Mouse (Mus musculus) CH12.LX (cell line): Measurements from ENCODE around the gene Dusp15. TPM values are rescaled to one million over a fixed set of nuclear protein-coding genes. Genes with fewer than 3 reads are reported as not detected.

Experiments
- DNase-seq: peaks from one replicate; pipeline ENCODE4 v3.0.0-alpha.2; 2013; ENCODE audit errors: extremely low read depth
- H3K27ac ChIP-seq: 2 replicates; pipeline ENCODE4 v1.5.1; 2012; ENCODE audit warnings: low read depth, mild to moderate bottlenecking, control low read depth, moderate library complexity; ENCODE audit not compliant: insufficient read depth
- H3K27me3 ChIP-seq: replicated peaks from 2 replicates; pipeline ENCODE3; 2012; ENCODE audit warnings: inconsistent platforms
- H3K36me3 ChIP-seq, 2 experiments: replicated peaks in 1 of 2; 2 replicates each; pipeline versions ENCODE3 to v1.6.1; 2012; ENCODE audit warnings: inconsistent platforms in 1 of 2, low read length in 1 of 2, mild to moderate bottlenecking in 1 of 2, mixed read lengths in 1 of 2, moderate library complexity in 1 of 2; ENCODE audit not compliant: control insufficient read depth in 1 of 2, insufficient read depth in 1 of 2
- H3K4me1 ChIP-seq, 2 experiments: 2 replicates each; pipeline ENCODE4 v1.6.1; 2012; ENCODE audit warnings: inconsistent platforms in 1 of 2, moderate library complexity in 1 of 2; ENCODE audit not compliant: insufficient read depth in 2 of 2, control insufficient read depth in 1 of 2
- H3K4me2 ChIP-seq: 2 replicates; pipeline ENCODE4 v1.6.1; 2012; ENCODE audit warnings: low read depth, mild to moderate bottlenecking, control low read depth; ENCODE audit not compliant: poor library complexity, insufficient read depth, severe bottlenecking
- H3K4me3 ChIP-seq, 3 experiments: fragments of 150-350 bp in 1 of 3; sonication (generic) in 1 of 3; replicated peaks in 1 of 3; 2 replicates each; pipeline versions ENCODE3 to v1.5.1; 2011 to 2012; ENCODE audit warnings: low read depth in 2 of 3, low read length in 2 of 3, mild to moderate bottlenecking in 2 of 3, moderate library complexity in 2 of 3, control low read depth in 1 of 3, improper control_type of control experiment in 1 of 3, inconsistent platforms in 1 of 3, mixed read lengths in 1 of 3; ENCODE audit not compliant: poor library complexity in 1 of 3
- H3K79me2 ChIP-seq: replicated peaks from 2 replicates; pipeline ENCODE4 v1.6.1; 2012; ENCODE audit warnings: mild to moderate bottlenecking, moderate library complexity; ENCODE audit not compliant: control insufficient read depth, poor library complexity, insufficient read depth, severe bottlenecking; ENCODE audit errors: extremely low read depth
- H3K9ac ChIP-seq: 2 replicates; pipeline ENCODE4 v1.6.1; 2012; ENCODE audit warnings: low read depth, mild to moderate bottlenecking, control low read depth, moderate library complexity; ENCODE audit not compliant: insufficient read depth
- H3K9me3 ChIP-seq: replicated peaks from 2 replicates; pipeline ENCODE3; 2012; ENCODE audit warnings: low read length, inconsistent platforms, mixed read lengths
- BHLHE40 ChIP-seq: IDR thresholded peaks from 2 replicates; pipeline ENCODE4 v1.6.1; 2011; ENCODE audit warnings: mild to moderate bottlenecking, low read depth, low read length, improper control_type of control experiment
- CTCF ChIP-seq, 2 experiments: IDR thresholded peaks in 1 of 2; conservative IDR thresholded peaks in 1 of 2; 2 replicates each; pipeline ENCODE4 v1.5.1; 2011 to 2012; ENCODE audit warnings: low read depth in 2 of 2, low read length in 2 of 2, improper control_type of control experiment in 1 of 2, inconsistent platforms in 1 of 2, mild to moderate bottlenecking in 1 of 2, moderate library complexity in 1 of 2
- ELF1 ChIP-seq: IDR thresholded peaks from 2 replicates; pipeline ENCODE4 v1.6.1; 2014; ENCODE audit warnings: low read depth, mild to moderate bottlenecking, inconsistent platforms, low read length, improper control_type of control experiment
- EP300 ChIP-seq: IDR thresholded peaks from 2 replicates; pipeline ENCODE4 v1.6.1; 2011; ENCODE audit warnings: low read length, improper control_type of control experiment
- ETS1 ChIP-seq: conservative IDR thresholded peaks from 2 replicates; pipeline ENCODE4 v1.6.1; 2012; ENCODE audit warnings: low read depth, mild to moderate bottlenecking, inconsistent platforms, low read length, improper control_type of control experiment, moderate library complexity
- GABPA ChIP-seq: IDR thresholded peaks from 2 replicates; pipeline ENCODE4 v1.6.1; 2012; ENCODE audit warnings: low read depth, low read length, improper control_type of control experiment, inconsistent platforms; ENCODE audit not compliant: insufficient replicate concordance
- HCFC1 ChIP-seq: IDR thresholded peaks from 2 replicates; pipeline ENCODE4 v1.6.1; 2012; ENCODE audit warnings: low read depth, mild to moderate bottlenecking, inconsistent platforms, low read length, improper control_type of control experiment
- IRF4 ChIP-seq: IDR thresholded peaks from 2 replicates; pipeline ENCODE4 v1.6.1; 2014; ENCODE audit warnings: low read depth, mild to moderate bottlenecking, inconsistent platforms, low read length, improper control_type of control experiment
- JUND ChIP-seq: conservative IDR thresholded peaks from 2 replicates; pipeline ENCODE4 v1.6.1; 2011; ENCODE audit warnings: low read depth, low read length, improper control_type of control experiment
- KAT2A ChIP-seq: IDR thresholded peaks from 2 replicates; pipeline ENCODE4 v1.6.1; 2012; ENCODE audit warnings: low read length, improper control_type of control experiment, inconsistent platforms; ENCODE audit not compliant: insufficient replicate concordance
- MAFK ChIP-seq: IDR thresholded peaks from 2 replicates; pipeline ENCODE4 v1.6.1; 2011; ENCODE audit warnings: low read length, improper control_type of control experiment; ENCODE audit not compliant: insufficient replicate concordance
- MAZ ChIP-seq: IDR thresholded peaks from 2 replicates; pipeline ENCODE4 v1.6.1; 2012; ENCODE audit warnings: low read depth, mild to moderate bottlenecking, inconsistent platforms, low read length, improper control_type of control experiment, moderate library complexity
- MXI1 ChIP-seq: IDR thresholded peaks from 2 replicates; pipeline ENCODE4 v1.6.1; 2011; ENCODE audit warnings: mild to moderate bottlenecking, low read depth, low read length, improper control_type of control experiment
- MYC ChIP-seq: IDR thresholded peaks from 2 replicates; pipeline ENCODE4 v1.6.1; 2011; ENCODE audit warnings: low read depth, mild to moderate bottlenecking, improper control_type of control experiment, low read length
- NELFE ChIP-seq: IDR thresholded peaks from 2 replicates; pipeline ENCODE4 v1.6.1; 2011; ENCODE audit warnings: low read depth, low read length, improper control_type of control experiment
- PAX5 ChIP-seq: IDR thresholded peaks from 2 replicates; pipeline ENCODE4 v1.6.1; 2012; ENCODE audit warnings: low read length, inconsistent platforms, mixed read lengths
- POLR2AphosphoS2 ChIP-seq: IDR thresholded peaks from 2 replicates; pipeline ENCODE4 v1.6.1; 2011; ENCODE audit warnings: low read depth, low read length, improper control_type of control experiment
- SIN3A ChIP-seq: IDR thresholded peaks from 2 replicates; pipeline ENCODE4 v1.6.1; 2012; ENCODE audit warnings: low read length, improper control_type of control experiment, inconsistent platforms
- TBP ChIP-seq: conservative IDR thresholded peaks from 2 replicates; pipeline ENCODE4 v1.6.1; 2011; ENCODE audit warnings: low read depth, low read length, improper control_type of control experiment
- TCF12 ChIP-seq: IDR thresholded peaks from 2 replicates; pipeline ENCODE4 v1.6.1; 2014; ENCODE audit warnings: low read depth, mild to moderate bottlenecking, inconsistent platforms, low read length, improper control_type of control experiment
- UBTF ChIP-seq: IDR thresholded peaks from 2 replicates; pipeline ENCODE4 v1.6.1; 2012; ENCODE audit warnings: low read depth, mild to moderate bottlenecking, inconsistent platforms, low read length, improper control_type of control experiment, moderate library complexity
- USF1 ChIP-seq: IDR thresholded peaks from 2 replicates; pipeline ENCODE4 v1.6.1; 2014; ENCODE audit warnings: low read depth, mild to moderate bottlenecking, inconsistent platforms, low read length, improper control_type of control experiment
- ZKSCAN1 ChIP-seq: IDR thresholded peaks from 2 replicates; pipeline ENCODE4 v1.6.1; 2012; ENCODE audit warnings: low read depth, inconsistent platforms, low read length, improper control_type of control experiment, borderline replicate concordance
- ZMIZ1 ChIP-seq: IDR thresholded peaks from 2 replicates; pipeline ENCODE4 v1.6.1; 2012; ENCODE audit warnings: low read depth, mild to moderate bottlenecking, inconsistent platforms, low read length, improper control_type of control experiment
- ZNF384 ChIP-seq: IDR thresholded peaks from 2 replicates; pipeline ENCODE4 v1.6.1; 2012; ENCODE audit warnings: low read depth, low read length, improper control_type of control experiment, inconsistent platforms
- dilution Hi-C: fragments of 300-500 bp; cut with MboI; formaldehyde crosslinking; loops from 2 replicates; pipeline ENCODE4 v1.14.3; 2020; ENCODE audit warnings: low sequenced_read_pairs; ENCODE audit not compliant: extremely low pct_unique_long_range_greater_than_20kb, extremely low pct_ligation_motif_present
- in situ Hi-C: fragments of 300-500 bp; cut with MboI; formaldehyde crosslinking; loops from 3 replicates; pipeline ENCODE4 v1.14.3; 2019; ENCODE audit warnings: low sequenced_read_pairs, low pct_ligation_motif_present, low pct_unique_long_range_greater_than_20kb, mixed read lengths
- polyA plus RNA-seq: library from polyadenylated mRNA; unstranded; fragments of >175 nt; gene quantifications from 2 replicates; pipeline ENCODE4 v1.2.1, GENCODE M21; 2012; ENCODE audit warnings: low read depth; ENCODE audit not compliant: insufficient read length
- total RNA-seq, 2 experiments: library from RNA; depleted of rRNA; stranded (reverse); fragments of 300-350 nt in 1 of 2; fragments of >200 nt in 1 of 2; gene quantifications; 2 replicates each; pipeline ENCODE4 v1.2.3; 2012 to 2014

The Dusp15 gene
- total and polyA plus RNA-seq, 3 experiments: 0.08 to 0.13 TPM; not detected in 1

GRCm38 (mm10) chr2:152951850-152952720 is 587 bp upstream of the Dusp15 start:
- no peak for DNase-seq
- Histone ChIP-seq H3K4me3 (peak overlapping the region; percentile 16 to 68 (median 25)), H3K9ac (0 out of 2 replicates have a peak overlapping the region, but pooled peaks have one; percentile 29), H3K79me2 (no peaks in the 10 kb centered on the region), H3K4me2 (peak overlapping the region; percentile 97), H3K27me3 (peaks cover 92% of the 10 kb centered on the region), H3K4me1 (peaks cover 8% of the 10 kb centered on the region in 2 experiments; a peak in 3 of 4 replicates), H3K27ac (no peak overlapping the region), H3K9me3 (no peaks in the 10 kb centered on the region), H3K36me3 (no peaks in the 10 kb centered on the region)
- in situ Hi-C loops (no loop called here), dilution Hi-C loops (no loop called here)
- TF ChIP-seq GABPA: no peak
- TF ChIP-seq ETS1: no peak
- no peak for TF ChIP-seq POLR2AphosphoS2
- no peak for TF ChIP-seq UBTF
- no peak for TF ChIP-seq USF1
- TF ChIP-seq IRF4: no peak
- no peak for TF ChIP-seq MYC
- TF ChIP-seq ZMIZ1: no peak
- TF ChIP-seq SIN3A: no peak
- TF ChIP-seq BHLHE40: no peak
- TF ChIP-seq MXI1: no peak
- no peak for TF ChIP-seq MAZ
- TF ChIP-seq PAX5: no peak
- TF ChIP-seq ZNF384: no peak
- TF ChIP-seq KAT2A: no peak
- TF ChIP-seq CTCF (conservative IDR thresholded peaks at IDR 0.05 in 1 of 2, IDR thresholded peaks at IDR 0.05 in 1 of 2; ENCODE audit: low read depth in 2 of 2, low read length in 2 of 2): no peak
- no peak for TF ChIP-seq HCFC1

GRCm38 (mm10) chr2:152950358-152951064 is 987 bp downstream of the Dusp15 start:
- Histone ChIP-seq H3K79me2 (no peaks in the 10 kb centered on the region), H3K36me3 (no peaks in the 10 kb centered on the region), H3K9ac (no peak overlapping the region), H3K4me1 (peaks cover 8% of the 10 kb centered on the region in 2 experiments; a peak in 3 of 4 replicates), H3K27me3 (peaks cover 92% of the 10 kb centered on the region), H3K9me3 (no peaks in the 10 kb centered on the region), H3K4me2 (peak overlapping the region; percentile 97; the same call in 1 of the 2 replicates), H3K4me3 (no peak overlapping the region), H3K27ac (no peak overlapping the region)
- dilution Hi-C loops (no loop called here), in situ Hi-C loops (no loop called here)
- TF ChIP-seq EP300 (no peak), NELFE (no peak), GABPA (no peak), MAFK (no peak), TBP (no peak), ELF1 (no peak), JUND (no peak), MXI1 (no peak), POLR2AphosphoS2 (no peak), ZMIZ1 (no peak), TCF12 (no peak), ZKSCAN1 (no peak), IRF4 (no peak), BHLHE40 (no peak)
- no peak for DNase-seq
